Mouse (Mus musculus) G1E-ER4 (cell line): ENCODE measurements around the gene Scgb1a1. TPM values are rescaled to one million over a fixed set of nuclear protein-coding genes. Genes with fewer than 3 reads are reported as not detected.

Source experiments
- GATA1 ChIP-seq: IDR thresholded peaks from one replicate; pipeline ENCODE4 v1.8.0; 2012; ENCODE audit warnings: low read length, inconsistent platforms
- polyA plus RNA-seq: library from polyadenylated mRNA; stranded (reverse); fragments of >175 nt; gene quantifications from 2 replicates; pipeline ENCODE4 v1.2.3, GENCODE M21; 2012

Gene Scgb1a1
- polyA plus RNA-seq, 1 experiment, result not detected

DNA sequence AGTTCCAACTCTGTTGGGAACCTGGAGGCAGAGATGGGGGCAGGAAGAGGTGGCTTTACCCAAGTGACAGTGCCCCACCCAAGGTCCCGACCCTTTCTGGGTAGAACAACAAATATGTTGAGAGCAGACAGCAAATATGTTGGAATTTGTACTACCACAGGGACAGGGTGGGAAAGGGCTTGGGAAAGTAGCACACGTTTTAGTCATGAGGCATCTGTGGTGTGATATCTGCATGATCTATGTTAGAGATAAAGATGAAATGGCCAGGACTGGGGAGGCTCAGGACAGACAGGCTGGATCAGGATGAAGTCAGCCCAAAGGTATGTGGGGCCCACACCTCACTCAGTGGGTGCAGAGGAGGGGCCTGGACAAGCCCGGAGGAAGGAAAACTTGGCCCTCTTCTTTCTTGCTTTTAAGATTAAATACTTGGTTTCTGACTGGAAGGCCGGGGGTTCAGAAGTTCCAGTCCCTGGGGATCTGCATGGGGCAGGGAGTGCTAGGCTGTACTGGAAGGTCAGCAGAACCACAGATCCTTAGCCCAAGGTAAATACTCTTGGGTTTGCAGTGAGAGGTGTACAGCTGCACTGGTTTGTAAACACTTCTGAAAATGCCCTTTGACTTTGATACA lies 19.1 kb upstream of the Scgb1a1 start:
- no peak for TF ChIP-seq GATA1

DNA sequence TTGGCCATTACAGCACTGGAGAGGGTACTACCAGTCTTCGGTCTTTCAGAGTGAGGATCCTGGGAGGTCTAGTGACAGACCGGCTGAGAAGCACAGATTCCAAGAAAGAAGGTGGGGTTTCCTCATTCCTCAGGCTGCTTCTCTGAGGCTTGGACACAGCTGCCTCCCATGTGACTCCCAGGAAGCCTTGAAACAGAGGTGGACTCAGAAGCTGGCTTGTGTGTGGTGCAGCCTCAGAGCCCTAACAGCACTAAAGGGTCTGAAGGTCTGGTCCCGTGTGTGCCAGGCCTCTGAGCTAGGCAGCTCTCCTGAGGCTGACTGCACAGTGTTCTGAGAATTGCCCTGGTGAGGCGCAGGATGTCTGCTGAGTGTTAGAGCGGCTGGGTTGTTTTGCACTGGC lies 18.3 kb upstream of the Scgb1a1 start:
- TF ChIP-seq GATA1, result no peak

DNA sequence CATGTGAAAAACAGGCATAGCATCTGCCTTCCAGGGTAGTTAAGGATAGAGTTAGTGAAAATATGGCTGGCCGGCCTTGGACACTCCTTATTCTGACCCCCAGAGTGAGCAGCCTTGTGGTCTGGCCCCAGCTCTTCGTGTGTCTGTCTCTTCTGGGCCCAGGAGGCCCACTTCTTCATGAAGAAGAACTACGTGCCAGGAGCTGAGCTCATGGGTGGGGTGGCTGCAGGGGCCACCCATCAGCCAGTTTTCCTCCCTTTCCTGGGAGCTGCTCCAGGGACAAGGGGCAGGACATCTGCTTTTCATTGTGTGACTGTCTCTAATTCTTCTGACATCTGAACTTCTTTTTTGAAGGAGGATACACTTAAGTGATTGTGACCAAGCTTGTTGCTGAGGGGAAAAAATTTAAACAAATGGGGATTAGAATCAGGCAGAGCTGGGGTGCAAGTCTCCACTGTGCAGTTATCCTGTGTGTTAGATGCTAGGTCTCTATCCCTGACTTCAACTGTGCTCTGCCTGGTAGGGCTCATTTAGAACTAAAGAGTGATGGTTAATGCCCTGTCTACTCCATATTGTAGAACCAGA lies 17.4 kb upstream of the Scgb1a1 start:
- TF ChIP-seq GATA1, result no peak

DNA sequence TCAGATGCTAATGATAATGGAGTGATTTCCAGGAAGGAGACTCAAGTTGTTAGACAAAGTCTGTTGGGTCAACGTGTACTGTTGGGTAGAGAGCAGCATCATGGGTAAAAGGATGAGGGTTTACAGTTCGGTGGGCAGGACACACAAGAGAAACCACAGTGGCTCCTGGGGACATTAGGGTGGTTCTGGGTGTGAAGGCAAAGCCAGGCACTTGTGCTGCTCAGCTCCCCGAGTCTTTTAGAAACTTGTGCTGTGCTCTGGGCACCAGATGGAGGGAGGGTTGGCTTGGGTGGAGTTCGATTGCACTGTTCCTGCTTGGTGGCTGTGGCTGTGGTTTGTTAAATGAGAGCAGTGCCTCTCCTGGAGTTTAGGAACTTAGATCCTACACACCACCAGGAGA lies 16.2 kb upstream of the Scgb1a1 start:
- TF ChIP-seq GATA1, result no peak

DNA sequence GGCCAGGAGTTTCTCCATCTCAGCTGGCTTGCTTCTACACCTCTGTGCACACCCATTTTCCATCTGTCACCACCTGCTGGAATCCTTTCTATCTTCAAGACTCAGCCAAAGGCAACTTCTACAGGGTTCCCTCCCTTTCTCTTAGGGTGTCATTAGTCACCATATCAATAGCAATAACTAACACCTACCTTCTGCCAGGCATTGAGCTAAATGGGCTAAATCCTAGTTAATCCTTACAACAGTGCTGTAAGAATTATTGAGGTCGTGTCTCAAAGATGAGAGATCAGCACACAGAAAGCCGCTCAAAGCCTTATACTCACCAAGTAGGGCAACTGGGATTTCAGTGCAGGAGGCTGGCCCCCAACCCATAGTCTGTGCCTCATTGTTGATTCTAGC lies 13.3 kb upstream of the Scgb1a1 start:
- no peak for TF ChIP-seq GATA1

DNA sequence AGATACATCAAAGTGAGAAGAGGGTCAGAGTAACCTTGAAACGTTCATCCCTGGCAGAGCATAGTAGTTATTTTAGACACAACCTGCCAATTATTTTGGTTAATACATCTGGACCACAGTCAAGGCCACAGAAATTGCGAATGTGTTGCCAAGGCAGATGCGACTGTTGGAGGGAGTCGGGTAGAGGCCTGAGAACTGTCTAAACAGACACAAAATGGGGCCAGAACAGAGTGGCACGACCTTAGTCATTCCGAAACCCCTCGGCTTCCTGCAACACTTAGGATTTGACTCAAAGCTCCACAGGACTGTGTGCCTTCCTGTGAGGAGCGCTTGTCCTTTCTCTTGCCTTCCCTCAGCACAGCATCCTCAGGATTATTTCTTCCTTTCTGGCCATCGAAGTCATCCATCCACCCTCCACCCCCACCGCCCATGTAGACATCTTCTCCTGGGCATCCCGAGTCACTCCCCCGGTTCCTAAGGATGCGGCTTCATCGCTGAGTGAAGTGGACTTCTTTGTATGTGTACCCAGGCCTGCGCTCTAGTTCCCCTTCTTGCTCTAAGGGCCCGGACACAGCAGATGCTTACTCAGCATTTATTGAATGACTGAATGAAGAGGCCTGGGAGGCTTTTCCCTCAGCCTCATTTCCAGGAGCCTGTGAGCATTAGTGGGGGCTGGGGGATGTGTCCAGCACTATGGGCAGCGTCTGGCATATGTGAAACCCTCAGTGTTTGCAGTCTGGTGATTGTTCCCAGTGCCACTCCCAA lies 12.7 kb upstream of the Scgb1a1 start:
- TF ChIP-seq GATA1, result no peak

DNA sequence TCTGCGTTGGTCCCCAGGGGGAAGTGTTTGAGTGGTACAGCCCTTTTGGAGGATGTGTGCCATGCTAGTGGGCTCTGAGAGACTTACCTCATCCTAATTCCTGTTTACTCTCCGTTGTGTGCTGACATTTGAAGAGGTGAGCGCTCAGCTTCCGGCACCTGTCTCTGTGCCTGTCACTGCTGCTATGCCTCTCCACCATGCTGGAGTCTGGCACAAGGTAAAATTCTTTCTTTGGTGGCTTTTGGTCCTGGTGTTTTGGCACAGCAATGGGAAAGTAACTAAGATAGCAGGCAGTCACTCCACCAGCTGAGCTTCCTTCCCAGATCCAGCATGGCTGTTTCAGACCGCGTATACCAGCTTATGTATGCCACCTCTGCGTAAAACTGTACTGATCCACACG lies 12.0 kb upstream of the Scgb1a1 start:
- no peak for TF ChIP-seq GATA1

DNA sequence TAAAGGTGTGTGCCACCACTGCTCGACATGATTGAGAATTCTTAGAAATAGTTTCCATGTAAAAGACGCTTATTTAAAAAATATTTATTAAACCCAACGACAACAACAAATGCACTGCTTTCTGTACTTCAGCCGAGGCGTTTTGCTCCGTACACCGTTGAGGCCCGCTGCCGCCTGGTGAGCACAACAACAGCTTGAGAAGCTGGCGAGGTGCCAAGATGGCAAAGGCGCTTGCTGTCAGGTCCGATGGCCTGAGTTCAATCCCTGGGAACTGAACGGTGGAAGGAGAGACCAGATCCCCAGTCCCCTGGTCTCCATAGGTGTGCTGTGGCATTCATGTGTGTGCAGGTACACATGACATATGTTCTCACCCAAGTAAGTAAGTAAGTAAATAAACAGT lies 9.7 kb upstream of the Scgb1a1 start:
- no peak for TF ChIP-seq GATA1

DNA sequence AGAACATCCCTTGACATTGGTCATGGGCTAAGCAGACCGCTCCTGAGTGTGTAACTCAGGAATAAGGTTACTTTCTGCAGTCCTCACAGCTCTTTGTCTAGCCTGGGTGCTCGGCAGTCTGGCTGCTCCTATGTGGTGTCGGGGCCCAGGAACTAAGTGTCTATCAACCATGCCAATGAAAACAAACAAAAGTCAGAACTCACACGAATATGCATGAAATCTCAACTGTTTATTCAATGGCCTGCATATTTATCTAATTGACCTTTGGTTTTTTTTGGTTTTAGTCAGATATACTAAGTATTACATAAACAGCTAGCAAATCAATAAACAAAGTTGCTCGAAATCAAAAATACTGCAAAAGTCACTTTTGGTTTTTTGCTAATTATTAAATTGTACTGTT lies 7.4 kb upstream of the Scgb1a1 start:
- TF ChIP-seq GATA1, result no peak

DNA sequence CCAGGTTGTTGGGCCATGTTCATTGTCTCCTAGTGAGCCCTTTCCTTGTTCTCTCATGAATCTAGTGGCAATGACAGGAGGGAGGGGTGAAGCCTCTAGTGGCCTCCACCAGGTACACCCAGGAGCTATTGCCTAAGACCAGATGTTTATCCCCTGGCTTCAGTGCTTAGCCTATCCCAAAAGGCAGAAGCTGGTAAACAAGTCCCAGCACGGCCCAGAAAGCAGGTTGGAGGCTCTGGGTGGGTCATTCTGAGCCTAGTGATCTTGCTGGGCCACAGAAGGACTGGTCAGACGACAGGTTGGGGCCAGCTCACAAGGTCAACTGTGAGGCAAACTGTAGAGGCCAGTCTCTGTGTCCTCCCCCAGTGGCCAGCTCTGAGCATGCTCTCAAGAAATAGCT lies 3.0 kb upstream of the Scgb1a1 start:
- TF ChIP-seq GATA1, result no peak

DNA sequence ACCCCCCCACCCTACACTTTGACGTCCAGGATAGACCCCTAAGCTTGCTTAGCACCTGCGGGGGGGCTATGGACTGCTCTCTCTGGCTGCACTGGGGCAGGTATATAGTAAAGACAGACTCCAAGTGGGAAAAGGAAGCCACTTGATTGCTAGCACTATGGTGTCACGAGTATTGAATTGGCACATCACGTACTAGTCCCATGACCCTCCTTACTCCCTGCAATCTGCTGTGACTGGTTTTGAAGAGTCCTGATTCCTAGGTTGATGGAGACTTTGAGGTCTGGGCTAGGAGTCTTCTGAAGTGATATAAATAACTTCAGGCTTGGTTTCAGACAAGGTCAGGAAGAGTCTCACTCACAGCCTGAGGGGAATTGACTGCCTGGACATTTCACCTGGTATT lies 2.4 kb upstream of the Scgb1a1 start:
- no peak for TF ChIP-seq GATA1

DNA sequence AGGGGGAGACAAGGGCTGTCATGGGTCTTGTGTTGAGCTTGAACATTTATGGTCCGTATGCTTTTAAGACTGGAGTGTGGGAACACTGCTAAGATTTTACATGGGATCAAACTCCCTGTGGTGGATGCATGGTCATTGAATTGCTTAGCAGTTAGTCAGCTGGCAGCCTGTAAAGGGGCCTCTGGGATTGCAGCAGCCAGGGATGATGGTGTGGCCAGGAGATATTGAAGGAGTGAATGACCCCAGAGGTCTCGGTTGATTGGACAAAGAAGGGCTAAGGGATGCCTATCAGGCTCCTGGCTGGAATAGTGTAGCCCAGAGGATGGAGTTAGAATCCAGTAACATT lies 4.8 kb downstream of the Scgb1a1 start:
- TF ChIP-seq GATA1, result no peak

DNA sequence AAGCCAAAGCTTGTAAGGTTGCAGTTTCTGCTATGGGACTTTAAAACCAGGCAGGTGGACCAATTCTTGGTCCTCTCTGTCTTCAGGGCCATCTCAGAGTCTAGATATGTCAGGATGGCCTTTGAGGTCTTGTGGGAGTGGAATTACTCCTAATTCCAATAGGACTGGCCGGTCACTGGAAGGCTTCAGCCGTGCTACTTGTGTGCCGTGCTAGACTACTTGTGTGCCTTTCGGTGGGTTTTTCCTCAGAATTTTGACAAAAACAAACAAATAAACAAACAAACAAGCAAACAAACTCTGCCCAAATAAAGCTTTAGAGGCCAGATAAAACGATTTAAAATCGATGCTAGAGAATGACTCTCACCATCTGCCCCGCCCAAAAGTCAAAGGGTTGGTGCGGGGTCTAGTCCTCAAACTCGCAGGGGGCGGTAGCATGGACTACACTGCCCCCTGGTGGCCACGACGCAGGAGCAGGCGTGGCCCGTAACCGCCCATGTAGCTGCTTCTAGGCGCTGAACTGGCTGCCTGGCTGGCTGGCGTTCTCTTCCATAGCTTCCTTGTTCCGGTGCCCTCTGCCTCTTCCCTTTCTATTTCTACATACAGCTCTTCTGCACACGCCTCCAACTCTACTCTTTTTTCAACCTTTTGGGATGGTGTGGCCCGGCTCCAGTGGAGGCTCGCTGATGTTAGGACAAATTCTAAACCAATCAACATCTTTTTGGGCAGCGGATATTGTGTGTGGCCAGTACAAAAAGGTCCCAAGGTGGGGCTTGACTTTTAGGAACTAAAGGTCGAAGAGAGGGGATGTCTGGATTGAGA lies 5.4 kb downstream of the Scgb1a1 start:
- no peak for TF ChIP-seq GATA1

DNA sequence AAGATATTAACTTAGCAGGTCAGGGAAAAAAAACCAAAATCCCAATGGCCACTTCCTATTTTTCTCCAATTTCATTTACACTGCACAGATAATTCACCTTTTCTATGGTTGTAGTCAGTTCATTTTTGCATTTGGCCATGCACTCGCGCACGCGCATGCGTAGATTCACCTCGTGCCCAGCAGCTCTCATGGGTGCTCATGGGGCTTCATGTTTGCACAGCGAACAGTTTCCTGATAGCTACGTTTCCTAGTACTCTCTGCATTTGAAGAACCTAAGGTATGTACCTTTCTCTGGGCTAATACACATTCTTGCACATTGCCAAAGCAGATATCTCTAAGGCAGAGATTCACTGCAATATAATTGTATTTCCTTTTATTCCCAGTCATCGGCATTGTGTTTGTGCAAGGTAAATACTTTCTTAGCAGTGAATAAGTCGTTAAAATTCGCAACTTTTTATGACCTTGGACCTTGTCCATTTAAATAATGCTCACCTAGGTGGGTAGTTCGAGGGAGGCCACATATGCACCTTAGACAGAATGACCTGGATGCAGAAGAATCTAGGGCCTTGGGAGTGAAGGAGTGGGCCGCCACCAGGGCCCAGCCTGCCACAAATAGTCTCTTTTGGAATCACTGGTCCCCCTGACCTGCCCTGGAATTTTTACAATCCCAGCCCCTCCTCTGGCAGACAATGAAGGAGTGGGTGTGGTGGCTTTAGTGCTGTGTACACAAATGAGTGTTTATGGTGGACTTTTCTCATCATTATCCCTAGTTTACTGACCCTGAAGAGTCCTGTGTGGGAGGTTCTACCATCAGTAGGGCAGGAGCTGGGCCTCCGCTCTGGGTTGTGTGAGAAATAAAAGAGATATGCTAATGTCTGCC lies 6.2 kb downstream of the Scgb1a1 start:
- no peak for TF ChIP-seq GATA1

DNA sequence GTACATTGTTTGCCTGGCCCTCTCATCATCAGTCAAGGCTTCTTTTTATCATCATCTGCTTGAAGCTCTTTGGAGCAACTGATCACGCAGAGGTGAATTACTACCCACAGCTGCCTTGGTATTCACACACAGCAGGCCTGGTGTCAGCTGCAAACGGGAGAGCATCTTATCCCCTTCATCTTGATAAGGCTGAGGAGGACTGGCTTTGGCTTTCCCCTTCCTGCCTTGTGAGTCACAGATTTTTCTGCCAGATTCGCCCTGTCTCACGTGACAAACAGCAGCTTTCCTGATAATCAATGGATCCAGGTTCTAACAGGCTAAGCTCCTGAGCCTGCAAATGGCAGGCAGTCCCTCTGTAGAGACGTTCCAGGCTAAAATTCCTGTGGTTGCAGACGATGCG lies 7.8 kb downstream of the Scgb1a1 start:
- no peak for TF ChIP-seq GATA1
